Mouse (Mus musculus): ENCODE data around the gene Pnpla2.

- TF ChIP-seq CTCF (IDR thresholded peaks at IDR 0.05) (no peak), POLR2A (IDR thresholded peaks at IDR 0.05; ENCODE audit: insufficient read depth, low read depth, low read length) (no peak)
These were observed 41.7 kb upstream of the Pnpla2 start for GRCm38 (mm10) chr7:141413331-141413730.

Measured in heart, adult 2 months (tissue).